Mouse (Mus musculus) testis, adult 2 months (tissue): ENCODE measurements at regions not wholly inside any gene's neighbourhood (a gene's known extent, or its start where the extent isn't known, plus 50 kb on each side); places are given as distances from the start of the nearest gene placed in this dataset.
"Not testable (repeated sequence)": the region's sequence is repeated elsewhere in the genome, so short reads cannot be mapped to it uniquely, and the experiment has no call there.

Experiments
- CTCF ChIP-seq: fragments of 200-500 bp; IDR thresholded peaks from 2 replicates; pipeline ENCODE4 v1.5.1; 2012; ENCODE audit warnings: low read depth, mild to moderate bottlenecking, inconsistent platforms, low read length, moderate library complexity; ENCODE audit not compliant: control insufficient read depth, insufficient read depth, insufficient replicate concordance
- POLR2A ChIP-seq: fragments of 200-500 bp; IDR thresholded peaks from 2 replicates; pipeline ENCODE4 v1.6.1; 2012; ENCODE audit warnings: low read depth, mild to moderate bottlenecking, inconsistent platforms, low read length, moderate library complexity; ENCODE audit not compliant: control insufficient read depth

DNA sequence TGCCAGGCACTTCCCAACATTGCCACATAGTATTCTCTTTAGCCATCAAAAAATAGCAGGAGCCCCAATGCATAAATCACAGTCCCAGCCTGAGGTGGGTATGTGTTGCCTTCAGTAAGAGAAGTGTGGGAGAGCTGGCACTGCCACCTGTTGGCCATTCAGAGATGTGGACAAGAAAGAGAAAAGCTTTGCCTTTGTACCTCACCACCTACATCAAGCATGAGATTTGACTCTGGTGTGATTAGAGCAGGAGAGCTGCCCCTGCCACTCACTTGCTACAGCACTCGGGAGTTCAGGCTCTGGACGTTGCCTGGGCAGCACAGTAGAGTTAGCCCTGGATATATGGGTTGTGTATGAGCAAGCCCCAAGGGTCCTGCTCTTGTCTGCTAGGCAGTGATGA is 95.3 kb downstream of the Hsp90b1 start:
- TF ChIP-seq CTCF, POLR2A: not testable (repeated sequence)
